Mouse (Mus musculus) myocyte (in vitro differentiated cells): ENCODE measurements around the gene Sall4.

Source experiments
- E2F4 ChIP-seq: IDR thresholded peaks from one replicate; pipeline ENCODE4 v1.6.1; 2011; ENCODE audit warnings: mild to moderate bottlenecking, control low read depth, moderate library complexity; ENCODE audit not compliant: insufficient read depth
- MAX ChIP-seq: IDR thresholded peaks from one replicate; pipeline ENCODE4 v1.6.1; 2011; ENCODE audit warnings: low read depth, mild to moderate bottlenecking, control low read depth
- MYOD1 ChIP-seq, 3 experiments: IDR thresholded peaks; one replicate each; pipeline ENCODE4 v1.6.1; 2011; ENCODE audit warnings: control low read depth in 2 of 3, low read depth in 2 of 3, mild to moderate bottlenecking in 2 of 3, moderate library complexity in 1 of 3; ENCODE audit not compliant: insufficient read length in 2 of 3, control insufficient read depth in 1 of 3
- POLR2A ChIP-seq: IDR thresholded peaks from one replicate; pipeline ENCODE4 v1.6.1; 2011; ENCODE audit warnings: low read depth, mild to moderate bottlenecking, control low read depth, moderate library complexity; ENCODE audit not compliant: insufficient read length
- POLR2AphosphoS2 ChIP-seq: IDR thresholded peaks from one replicate; pipeline ENCODE4 v1.6.1; 2011; ENCODE audit warnings: low read depth, control low read depth; ENCODE audit not compliant: insufficient read length
- TCF3 ChIP-seq: IDR thresholded peaks from one replicate; pipeline ENCODE4 v1.6.1; 2011; ENCODE audit warnings: low read depth, control low read depth; ENCODE audit not compliant: insufficient read length

GRCm38 (mm10) chr2:168777481-168777880, 9.7 kb upstream of the Sall4 start:
- TF ChIP-seq POLR2AphosphoS2 = no peak
- TF ChIP-seq MAX = no peak
- no peak for TF ChIP-seq TCF3
- TF ChIP-seq E2F4 = no peak
- TF ChIP-seq MYOD1 (IDR thresholded peaks at IDR 0.05; ENCODE audit: control insufficient read depth in 1 of 3, insufficient read length in 2 of 3, low read depth in 2 of 3) = no peak
- TF ChIP-seq POLR2A = no peak
